Mouse (Mus musculus) forebrain, embryonic 15.5 days (tissue): ENCODE measurements around the gene Hoxa9. TPM values are rescaled to one million over a fixed set of nuclear protein-coding genes. Genes with fewer than 3 reads are reported as not detected.

Experiments
- ATAC-seq: fragments of 200-750 bp; cut with Nextera tagmentation; replicated peaks from 2 replicates; pipeline ENCODE4 v1.8.0; 2017; ENCODE audit warnings: mild to moderate bottlenecking, moderate TSS enrichment, moderate library complexity
- H3K27ac ChIP-seq: fragments of 300-500 bp; sonication (generic); replicated peaks from 2 replicates; pipeline ENCODE4 v1.5.1; 2015; ENCODE audit warnings: mild to moderate bottlenecking, inconsistent platforms
- H3K27me3 ChIP-seq: fragments of 300-500 bp; sonication (generic); 2 replicates; pipeline ENCODE4 v1.6.1; 2015; ENCODE audit warnings: inconsistent platforms
- H3K36me3 ChIP-seq: fragments of 300-500 bp; sonication (generic); 2 replicates; pipeline ENCODE4 v1.6.1; 2015; ENCODE audit warnings: mild to moderate bottlenecking, inconsistent platforms
- H3K4me1 ChIP-seq: fragments of 300-500 bp; sonication (generic); 2 replicates; pipeline ENCODE4 v1.6.1; 2015; ENCODE audit warnings: inconsistent platforms
- H3K4me2 ChIP-seq: fragments of 300-500 bp; sonication (generic); replicated peaks from 2 replicates; pipeline ENCODE4 v1.6.1; 2015; ENCODE audit warnings: mild to moderate bottlenecking, inconsistent platforms
- H3K4me3 ChIP-seq: fragments of 300-500 bp; sonication (generic); 2 replicates; pipeline ENCODE4 v1.5.1; 2015; ENCODE audit warnings: mild to moderate bottlenecking, inconsistent platforms
- H3K9ac ChIP-seq: fragments of 300-500 bp; sonication (generic); replicated peaks from 2 replicates; pipeline ENCODE4 v1.6.1; 2015; ENCODE audit warnings: mild to moderate bottlenecking, inconsistent platforms
- H3K9me3 ChIP-seq: fragments of 300-500 bp; sonication (generic); 2 replicates; pipeline ENCODE4 v1.6.1; 2016; ENCODE audit warnings: inconsistent platforms
- WGBS: fragments of 180-500 bp; shearing (Covaris S2); methylation state at CpG from one replicate; pipeline ENCODE4 v1.1.7; 2015; ENCODE audit warnings: mixed read lengths; 5-methylcytosine and 5-hydroxymethylcytosine counted together
- polyA plus RNA-seq: library from polyadenylated mRNA; unstranded; fragments of >200 nt; fragmentation: Nextera tagmentation; extraction: Ambion mirVana; gene quantifications from 2 replicates; pipeline ENCODE4 v1.2.1, GENCODE M21; 2015

Hoxa9 gene
- polyA plus RNA-seq, 1 experiment from 2014 or later: not detected

GRCm38 (mm10) chr6:52229558-52230416, 1.1 kb downstream of the Hoxa9 start:
- Histone ChIP-seq H3K9me3 (no peaks in the 10 kb centered on the region), H3K9ac (no peak overlapping the region), H3K4me1 (no peaks in the 10 kb centered on the region), H3K4me3 (no peak overlapping the region), H3K36me3 (no peaks in the 10 kb centered on the region), H3K27ac (no peak overlapping the region), H3K4me2 (no peak overlapping the region), H3K27me3 (peaks cover 96% of the 10 kb centered on the region)
- no peak for ATAC-seq
- 2% methylated on average over 44 of the region's 44 CpGs for WGBS

GRCm38 (mm10) chr6:52228475-52229465, 2.1 kb downstream of the Hoxa9 start:
- WGBS: under 1% methylated on average over 38 of the region's 38 CpGs
- H3K4me3 ChIP-seq: no peak overlapping the region
- H3K9me3 ChIP-seq: no peaks in the 10 kb centered on the region
- no peaks in the 10 kb centered on the region for H3K36me3 ChIP-seq
- no peak overlapping the region for H3K9ac ChIP-seq
- no peaks in the 10 kb centered on the region for H3K4me1 ChIP-seq
- H3K4me2 ChIP-seq: no peak overlapping the region
- ATAC-seq: no peak
- H3K27ac ChIP-seq: no peak overlapping the region
- H3K27me3 ChIP-seq: peaks cover 96% of the 10 kb centered on the region

GRCm38 (mm10) chr6:52227470-52228222, 3.2 kb downstream of the Hoxa9 start:
- Histone ChIP-seq H3K4me3 (no peak overlapping the region), H3K27me3 (peaks cover 96% of the 10 kb centered on the region), H3K4me1 (no peaks in the 10 kb centered on the region), H3K9me3 (no peaks in the 10 kb centered on the region), H3K4me2 (no peak overlapping the region), H3K36me3 (no peaks in the 10 kb centered on the region), H3K9ac (no peak overlapping the region), H3K27ac (no peak overlapping the region)
- ATAC-seq: no peak
- WGBS: 3% methylated on average over 11 of the region's 11 CpGs

- Histone ChIP-seq H3K9me3 (no peaks in the 10 kb centered on the region), H3K27ac (no peak overlapping the region), H3K27me3 (peaks cover 96% of the 10 kb centered on the region), H3K4me3 (no peak overlapping the region), H3K36me3 (no peaks in the 10 kb centered on the region), H3K4me2 (no peak overlapping the region), H3K4me1 (peaks cover 1% of the 10 kb centered on the region; the same call in 1 of the 2 replicates), H3K9ac (no peak overlapping the region)
- WGBS: 3% methylated on average over 26 of the region's 26 CpGs
- ATAC-seq: no peak
Measured at GRCm38 (mm10) chr6:52226569-52227257, 4.2 kb downstream of the Hoxa9 start.

- no peak for ATAC-seq
- Histone ChIP-seq H3K36me3 (no peaks in the 10 kb centered on the region), H3K27ac (no peak overlapping the region), H3K4me2 (no peak overlapping the region), H3K4me1 (peaks cover 7% of the 10 kb centered on the region), H3K4me3 (no peak overlapping the region), H3K9me3 (no peaks in the 10 kb centered on the region), H3K27me3 (peaks cover 98% of the 10 kb centered on the region), H3K9ac (no peak overlapping the region)
- WGBS: 2% methylated on average over 69 of the region's 69 CpGs
Measured at GRCm38 (mm10) chr6:52225612-52226568, 5.0 kb downstream of the Hoxa9 start.

GRCm38 (mm10) chr6:52224895-52225611, 5.8 kb downstream of the Hoxa9 start:
- no peak overlapping the region for H3K4me3 ChIP-seq
- H3K4me2 ChIP-seq: no peak overlapping the region
- H3K27me3 ChIP-seq: peaks cover 98% of the 10 kb centered on the region
- H3K36me3 ChIP-seq: no peaks in the 10 kb centered on the region
- H3K9ac ChIP-seq: no peak overlapping the region
- peaks cover 7% of the 10 kb centered on the region for H3K4me1 ChIP-seq
- H3K9me3 ChIP-seq: no peaks in the 10 kb centered on the region
- no peak overlapping the region for H3K27ac ChIP-seq
- WGBS: 2% methylated on average over 36 of the region's 36 CpGs
- no peak for ATAC-seq

- H3K4me1 ChIP-seq: peaks cover 7% of the 10 kb centered on the region
- no peak overlapping the region for H3K9ac ChIP-seq
- peaks cover 98% of the 10 kb centered on the region for H3K27me3 ChIP-seq
- ATAC-seq: no peak
- H3K36me3 ChIP-seq: no peaks in the 10 kb centered on the region
- no peak overlapping the region for H3K4me2 ChIP-seq
- no peaks in the 10 kb centered on the region for H3K9me3 ChIP-seq
- WGBS: 1% methylated on average over 24 of the region's 24 CpGs
- H3K27ac ChIP-seq: no peak overlapping the region
- no peak overlapping the region for H3K4me3 ChIP-seq
Measured at GRCm38 (mm10) chr6:52223939-52224760, 6.7 kb downstream of the Hoxa9 start.

GRCm38 (mm10) chr6:52222729-52223128, 8.2 kb downstream of the Hoxa9 start:
- 12% methylated on average over 13 of the region's 13 CpGs for WGBS
- H3K9ac ChIP-seq: no peak overlapping the region
- H3K4me1 ChIP-seq: peaks cover 7% of the 10 kb centered on the region
- H3K27me3 ChIP-seq: peaks cover 100% of the 10 kb centered on the region
- no peaks in the 10 kb centered on the region for H3K36me3 ChIP-seq
- H3K4me3 ChIP-seq: no peak overlapping the region
- H3K9me3 ChIP-seq: no peaks in the 10 kb centered on the region
- no peak for ATAC-seq
- no peak overlapping the region for H3K27ac ChIP-seq
- H3K4me2 ChIP-seq: no peak overlapping the region

GRCm38 (mm10) chr6:52221993-52222685, 8.8 kb downstream of the Hoxa9 start:
- WGBS: 6% methylated on average over 21 of the region's 21 CpGs
- H3K4me1 ChIP-seq: peaks cover 12% of the 10 kb centered on the region
- H3K4me2 ChIP-seq: peak overlapping the region; percentile 78
- H3K9me3 ChIP-seq: no peaks in the 10 kb centered on the region
- H3K36me3 ChIP-seq: no peaks in the 10 kb centered on the region
- ATAC-seq: no peak; the same call in 1 of the 2 replicates
- peak overlapping the region; percentile 46 for H3K4me3 ChIP-seq
- no peak overlapping the region for H3K27ac ChIP-seq
- H3K9ac ChIP-seq: no peak overlapping the region
- peaks cover 100% of the 10 kb centered on the region for H3K27me3 ChIP-seq
